Mouse (Mus musculus) embryonic facial prominence, embryonic 12.5 days (tissue): ENCODE data around the gene Nap1l1. TPM values are rescaled to one million over a fixed set of nuclear protein-coding genes. Genes with fewer than 3 reads are reported as not detected.

Experiments
- ATAC-seq: fragments of 200-750 bp; cut with Nextera tagmentation; 2 replicates; pipeline ENCODE4 v1.8.0; 2017; ENCODE audit not compliant: insufficient number of reproducible peaks, insufficient read depth, low FRiP score, low TSS enrichment
- H3K27ac ChIP-seq: fragments of 300-500 bp; sonication (generic); 2 replicates; pipeline ENCODE4 v1.5.1; 2016; ENCODE audit warnings: mild to moderate bottlenecking
- H3K27me3 ChIP-seq: fragments of 300-500 bp; sonication (generic); 2 replicates; pipeline ENCODE4 v1.6.1; 2016; ENCODE audit warnings: mild to moderate bottlenecking, moderate library complexity
- H3K36me3 ChIP-seq: fragments of 300-500 bp; sonication (generic); 2 replicates; pipeline ENCODE4 v1.6.1; 2016; ENCODE audit warnings: mild to moderate bottlenecking
- H3K4me1 ChIP-seq: fragments of 300-500 bp; sonication (generic); 2 replicates; pipeline ENCODE4 v1.6.1; 2016
- H3K4me2 ChIP-seq: fragments of 300-500 bp; sonication (generic); replicated peaks from 2 replicates; pipeline ENCODE4 v1.6.1; 2016; ENCODE audit warnings: mild to moderate bottlenecking, moderate library complexity
- H3K4me3 ChIP-seq: fragments of 300-500 bp; sonication (generic); 2 replicates; pipeline ENCODE4 v1.5.1; 2016; ENCODE audit warnings: mild to moderate bottlenecking
- H3K9ac ChIP-seq: fragments of 300-500 bp; sonication (generic); 2 replicates; pipeline ENCODE4 v1.6.1; 2016; ENCODE audit warnings: mild to moderate bottlenecking, moderate library complexity
- H3K9me3 ChIP-seq: fragments of 300-500 bp; sonication (generic); 2 replicates; pipeline ENCODE4 v1.6.1; 2016; ENCODE audit warnings: mild to moderate bottlenecking, moderate library complexity
- WGBS: fragments of 180-500 bp; shearing (Covaris S2); methylation state at CpG from one replicate; pipeline ENCODE4 v1.1.7; 2016; 5-methylcytosine and 5-hydroxymethylcytosine counted together
- polyA plus RNA-seq: library from polyadenylated mRNA; unstranded; fragments of >200 nt; fragmentation: Nextera tagmentation; extraction: Ambion mirVana; gene quantifications from 2 replicates; pipeline ENCODE4 v1.2.1, GENCODE M21; 2016

The Nap1l1 gene
- polyA plus RNA-seq, 1 experiment from 2014 or later: 315 TPM

GRCm38 (mm10) chr10:111539724-111540324, 66.8 kb downstream of the Nap1l1 start:
- Histone ChIP-seq H3K9ac (no peak overlapping the region), H3K4me2 (peak overlapping the region; percentile 26; the same call in 1 of the 2 replicates), H3K27ac (peak overlapping the region; percentile 75), H3K36me3 (no peaks in the 10 kb centered on the region), H3K27me3 (no peaks in the 10 kb centered on the region), H3K4me3 (no peak overlapping the region), H3K9me3 (no peaks in the 10 kb centered on the region), H3K4me1 (peaks cover 43% of the 10 kb centered on the region)
- ATAC-seq: peak; percentile 70; the same call in 1 of the 2 replicates
- WGBS: 14% methylated on average over 9 of the region's 9 CpGs

GRCm38 (mm10) chr10:111540678-111541077, 67.7 kb downstream of the Nap1l1 start:
- ATAC-seq: no peak
- H3K9me3 ChIP-seq: no peaks in the 10 kb centered on the region
- no peaks in the 10 kb centered on the region for H3K36me3 ChIP-seq
- H3K4me3 ChIP-seq: no peak overlapping the region
- no peak overlapping the region for H3K4me2 ChIP-seq
- no peaks in the 10 kb centered on the region for H3K27me3 ChIP-seq
- peaks cover 40% of the 10 kb centered on the region for H3K4me1 ChIP-seq
- H3K27ac ChIP-seq: peak overlapping the region; percentile 75
- WGBS: 86% methylated on average over 9 of the region's 9 CpGs
- H3K9ac ChIP-seq: no peak overlapping the region

DNA sequence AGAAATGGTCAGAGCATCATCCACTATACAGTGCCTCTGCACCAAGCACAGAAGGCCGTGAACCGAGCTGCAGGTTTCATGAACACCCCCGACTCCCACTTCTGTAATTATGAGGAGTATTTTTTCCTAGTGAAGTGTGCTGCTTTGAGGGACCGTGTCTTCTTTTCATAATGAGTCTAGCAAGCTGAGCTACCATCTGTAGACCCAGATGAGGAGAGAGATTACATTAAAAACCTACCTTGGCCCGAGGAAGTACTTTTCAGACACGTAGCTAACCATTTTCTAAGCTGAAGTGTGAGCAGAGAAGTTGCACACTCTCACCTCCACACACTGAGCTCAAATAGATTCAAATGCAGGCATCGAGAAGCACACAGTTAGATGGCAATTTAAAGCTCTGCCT, 70.1 kb downstream of the Nap1l1 start:
- no peaks in the 10 kb centered on the region for H3K27me3 ChIP-seq
- H3K27ac ChIP-seq: no peak overlapping the region
- H3K4me1 ChIP-seq: peaks cover 33% of the 10 kb centered on the region
- no peaks in the 10 kb centered on the region for H3K9me3 ChIP-seq
- 82% methylated on average over 7 of the region's 7 CpGs for WGBS
- H3K4me3 ChIP-seq: no peak overlapping the region
- no peak overlapping the region for H3K9ac ChIP-seq
- no peak overlapping the region for H3K4me2 ChIP-seq
- no peak for ATAC-seq
- H3K36me3 ChIP-seq: no peaks in the 10 kb centered on the region

- no peak for ATAC-seq
- no peaks in the 10 kb centered on the region for H3K9me3 ChIP-seq
- H3K4me2 ChIP-seq: no peak overlapping the region
- H3K36me3 ChIP-seq: no peaks in the 10 kb centered on the region
- no peak overlapping the region for H3K4me3 ChIP-seq
- no peak overlapping the region for H3K27ac ChIP-seq
- 15% methylated on average over 7 of the region's 7 CpGs for WGBS
- H3K27me3 ChIP-seq: no peaks in the 10 kb centered on the region
- H3K9ac ChIP-seq: no peak overlapping the region
- peaks cover 25% of the 10 kb centered on the region for H3K4me1 ChIP-seq
Observed at GRCm38 (mm10) chr10:111543781-111544260, 70.8 kb downstream of the Nap1l1 start.

DNA sequence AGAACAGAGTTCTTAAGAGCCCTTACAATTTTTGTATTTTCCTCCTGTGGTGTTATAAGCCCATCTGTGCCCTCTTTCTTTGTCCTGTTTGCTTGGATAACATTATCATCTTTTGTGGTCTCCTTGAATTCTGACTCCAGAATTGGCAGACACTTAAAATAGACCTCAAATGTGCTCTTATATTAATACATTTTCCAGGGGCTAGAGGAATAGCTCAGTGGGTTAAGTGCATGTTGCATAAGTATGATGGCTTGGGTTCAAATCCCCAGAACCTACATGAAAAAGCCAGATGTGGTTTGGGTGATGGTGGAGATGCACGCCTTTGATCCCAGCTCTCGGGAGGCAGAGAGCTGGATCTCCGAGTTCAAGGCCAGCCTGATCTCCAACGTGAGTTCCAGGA, 71.3 kb downstream of the Nap1l1 start:
- ATAC-seq: no peak
- 77% methylated on average over 4 of the region's 4 CpGs for WGBS
- Histone ChIP-seq H3K4me3 (no peak overlapping the region), H3K27me3 (no peaks in the 10 kb centered on the region), H3K4me2 (no peak overlapping the region), H3K36me3 (no peaks in the 10 kb centered on the region), H3K27ac (no peak overlapping the region), H3K9ac (no peak overlapping the region), H3K4me1 (peaks cover 20% of the 10 kb centered on the region), H3K9me3 (no peaks in the 10 kb centered on the region)

DNA sequence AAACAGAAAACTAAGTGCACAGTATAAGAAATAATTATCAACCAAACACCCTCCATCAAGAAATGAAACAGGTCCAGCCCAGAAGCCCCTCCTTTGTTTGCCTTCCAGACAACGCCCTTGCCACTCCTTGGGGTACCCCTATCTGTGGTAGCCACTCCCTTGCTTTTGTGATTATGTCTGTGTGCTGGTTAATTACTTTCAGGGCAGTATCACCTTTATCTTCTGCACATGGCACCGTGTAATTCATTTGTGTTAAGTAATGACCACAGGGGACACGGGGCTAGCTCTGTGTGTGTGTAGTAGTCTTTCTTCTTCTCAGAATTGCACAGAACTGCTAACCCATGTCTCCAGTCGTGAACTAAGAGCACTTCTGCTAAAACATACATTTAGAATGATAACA, 72.6 kb downstream of the Nap1l1 start:
- Histone ChIP-seq H3K9ac (no peak overlapping the region), H3K9me3 (no peaks in the 10 kb centered on the region), H3K4me3 (no peak overlapping the region), H3K4me1 (peaks cover 10% of the 10 kb centered on the region), H3K27me3 (no peaks in the 10 kb centered on the region), H3K27ac (no peak overlapping the region), H3K4me2 (no peak overlapping the region), H3K36me3 (no peaks in the 10 kb centered on the region)
- no peak for ATAC-seq
- 79% methylated on average over 4 of the region's 4 CpGs for WGBS

Other genes starting within 250 kb of the Nap1l1 start
- gene Bbs10, start 174.5 kb upstream of the Nap1l1 start, polyA plus RNA-seq: 7.5 and 7.7 TPM in 2 replicates
- gene Phlda1, start 33.1 kb downstream of the Nap1l1 start, polyA plus RNA-seq: 34.7 and 37.4 TPM in 2 replicates